1 mouse cellular context compared by ENCODE assay signal in genomic region chr8:122316402-122316801, GRCm38 (mm10).
TF ChIP-seq lines count a peak whose summit lies in the region.

No protein-coding gene starts in this region.

TF ChIP-seq in MEL, 35 proteins besides CTCF, POLR2A, EP300 and RAD21:
- no peak for TF ChIP-seq ELF1 (IDR thresholded peaks at IDR 0.05; ENCODE audit: low read depth, low read length)
- no peak for TF ChIP-seq MYB (IDR thresholded peaks at IDR 0.05; ENCODE audit: low read depth, low read length)
- no peak for TF ChIP-seq POLR2AphosphoS5 (IDR thresholded peaks at IDR 0.05; ENCODE audit: borderline replicate concordance, low read depth, low read length)
- TF ChIP-seq MXI1 (IDR thresholded peaks at IDR 0.05; ENCODE audit: low read depth, low read length) = no peak
- TF ChIP-seq E2F4 (IDR thresholded peaks at IDR 0.05; ENCODE audit: borderline replicate concordance, low read depth, low read length) = no peak
- no peak for TF ChIP-seq NELFE (IDR thresholded peaks at IDR 0.05; ENCODE audit: low read depth, low read length)
- TF ChIP-seq TBP (IDR thresholded peaks at IDR 0.05; ENCODE audit: low read depth, low read length) = no peak
- no peak for TF ChIP-seq GABPA (IDR thresholded peaks at IDR 0.05; ENCODE audit: low read depth, low read length)
- no peak for TF ChIP-seq ZC3H11A (IDR thresholded peaks at IDR 0.05; ENCODE audit: low read depth, low read length)
- no peak for TF ChIP-seq MEF2A (IDR thresholded peaks at IDR 0.05; ENCODE audit: extremely low read depth, insufficient replicate concordance, low read depth, low read length, poor library complexity, severe bottlenecking)
- TF ChIP-seq KAT2A (conservative IDR thresholded peaks at IDR 0.05; ENCODE audit: low read depth, low read length) = no peak
- no peak for TF ChIP-seq ETS1 (IDR thresholded peaks at IDR 0.05; ENCODE audit: low read depth, low read length)
- no peak for TF ChIP-seq USF2 (IDR thresholded peaks at IDR 0.05; ENCODE audit: borderline replicate concordance in 1 of 2, insufficient read depth in 1 of 2, low read depth in 1 of 2, low read length in 2 of 2)
- no peak for TF ChIP-seq POLR2AphosphoS2 (IDR thresholded peaks at IDR 0.05; ENCODE audit: low read length)
- TF ChIP-seq SMC3 (IDR thresholded peaks at IDR 0.05; ENCODE audit: low read depth, low read length) = no peak
- TF ChIP-seq SIN3A (IDR thresholded peaks at IDR 0.05; ENCODE audit: low read length) = no peak
- TF ChIP-seq MAX (IDR thresholded peaks at IDR 0.05; ENCODE audit: low read length) = no peak
- TF ChIP-seq MAFK (IDR thresholded peaks at IDR 0.05; ENCODE audit: borderline replicate concordance, low read depth, low read length) = no peak
- TF ChIP-seq RCOR1 (IDR thresholded peaks at IDR 0.05; ENCODE audit: low read depth, low read length) = no peak
- no peak for TF ChIP-seq GATA1 (IDR thresholded peaks at IDR 0.05; ENCODE audit: low read depth, low read length)
